Mouse (Mus musculus) lung, embryonic 16.5 days (tissue): ENCODE results near the gene Sypl2. TPM values are rescaled to one million over a fixed set of nuclear protein-coding genes. Genes with fewer than 3 reads are reported as not detected.

Experiments
- ATAC-seq: fragments of 200-750 bp; cut with Nextera tagmentation; 2 replicates; pipeline ENCODE4 v1.8.0; 2017; ENCODE audit warnings: low read depth, mild to moderate bottlenecking, moderate library complexity
- H3K27ac ChIP-seq: fragments of 300-500 bp; sonication (generic); 2 replicates; pipeline ENCODE4 v1.5.1; 2014; ENCODE audit warnings: mild to moderate bottlenecking, control low read depth, low read length
- H3K27me3 ChIP-seq: fragments of 300-500 bp; sonication (generic); 2 replicates; pipeline ENCODE4 v1.6.1; 2014; ENCODE audit warnings: low read depth, low read length, mixed read lengths; ENCODE audit not compliant: control insufficient read depth, insufficient read depth
- H3K36me3 ChIP-seq: fragments of 300-500 bp; sonication (generic); 2 replicates; pipeline ENCODE4 v1.6.1; 2014; ENCODE audit warnings: low read length; ENCODE audit not compliant: control insufficient read depth, insufficient read depth
- H3K4me1 ChIP-seq: fragments of 300-500 bp; sonication (generic); replicated peaks from 2 replicates; pipeline ENCODE4 v1.6.1; 2014; ENCODE audit warnings: low read length, mixed read lengths; ENCODE audit not compliant: control insufficient read depth, insufficient read depth
- H3K4me2 ChIP-seq: fragments of 300-500 bp; sonication (generic); 2 replicates; pipeline ENCODE4 v1.6.1; 2014; ENCODE audit warnings: low read depth, low read length, control low read depth
- H3K4me3 ChIP-seq: fragments of 300-500 bp; sonication (generic); 2 replicates; pipeline ENCODE4 v1.5.1; 2014; ENCODE audit warnings: mild to moderate bottlenecking, low read length, control low read depth
- H3K9ac ChIP-seq: fragments of 300-500 bp; sonication (generic); 2 replicates; pipeline ENCODE4 v1.6.1; 2014; ENCODE audit warnings: low read length, control low read depth
- H3K9me3 ChIP-seq: fragments of 300-500 bp; sonication (generic); 2 replicates; pipeline ENCODE4 v1.6.1; 2016; ENCODE audit warnings: low read length; ENCODE audit not compliant: control insufficient read depth
- WGBS: fragments of 180-500 bp; shearing (Covaris S2); extraction: QIAGEN DNeasy Blood & Tissue Kit; methylation state at CpG from one replicate; pipeline ENCODE4 v1.1.7; 2014; 5-methylcytosine and 5-hydroxymethylcytosine counted together
- polyA plus RNA-seq: library from polyadenylated mRNA; unstranded; fragments of >200 nt; fragmentation: Nextera tagmentation; extraction: Ambion mirVana; gene quantifications from 2 replicates; pipeline ENCODE4 v1.2.1, GENCODE M21; 2015

The Sypl2 gene
- polyA plus RNA-seq, 1 experiment from 2014 or later, result 0.46 TPM

DNA sequence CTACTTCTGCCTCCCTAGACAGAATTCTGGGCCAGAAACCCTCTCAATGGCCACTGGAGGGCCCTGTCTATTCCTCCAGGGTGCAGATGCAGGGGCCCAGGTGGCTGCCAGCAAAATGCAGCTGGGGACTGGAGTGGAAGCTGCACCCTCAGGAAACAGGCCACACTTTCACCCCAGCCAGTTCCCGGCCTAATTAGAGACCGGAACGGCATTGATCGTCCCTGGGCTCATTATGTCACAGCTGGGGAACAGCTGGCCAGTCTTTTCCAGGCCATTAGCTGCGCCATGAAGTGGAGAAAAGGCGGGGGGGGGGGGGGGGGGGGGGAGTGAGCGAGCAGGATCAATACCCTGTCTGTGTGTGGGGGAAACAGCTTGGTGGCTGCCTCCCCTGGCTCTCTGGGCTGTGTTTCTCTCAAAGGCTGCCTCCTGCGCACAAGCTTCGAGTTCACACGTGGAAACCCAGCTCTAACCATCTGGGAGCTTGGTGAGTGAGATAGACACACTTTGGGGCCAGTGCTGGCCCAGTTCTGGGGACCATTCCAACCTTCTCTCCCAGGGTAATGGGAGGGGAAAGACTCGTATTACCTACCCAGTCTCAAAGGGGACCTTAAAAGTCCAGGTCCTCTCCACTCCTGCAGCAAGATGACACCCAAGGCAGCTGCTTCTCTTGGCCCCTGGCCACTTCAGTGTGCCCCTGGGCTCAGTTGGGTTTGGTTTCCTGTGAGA lies 59.8 kb downstream of the Sypl2 start:
- Histone ChIP-seq H3K27ac (no peak overlapping the region), H3K4me3 (no peak overlapping the region), H3K4me2 (no peak overlapping the region), H3K4me1 (peaks cover 3% of the 10 kb centered on the region; the same call in 1 of the 2 replicates), H3K9ac (no peak overlapping the region), H3K9me3 (no peaks in the 10 kb centered on the region), H3K27me3 (peaks cover 2% of the 10 kb centered on the region), H3K36me3 (no peaks in the 10 kb centered on the region)
- ATAC-seq, result peak; percentile 75
- WGBS, result 28% methylated on average over 10 of the region's 11 CpGs

DNA sequence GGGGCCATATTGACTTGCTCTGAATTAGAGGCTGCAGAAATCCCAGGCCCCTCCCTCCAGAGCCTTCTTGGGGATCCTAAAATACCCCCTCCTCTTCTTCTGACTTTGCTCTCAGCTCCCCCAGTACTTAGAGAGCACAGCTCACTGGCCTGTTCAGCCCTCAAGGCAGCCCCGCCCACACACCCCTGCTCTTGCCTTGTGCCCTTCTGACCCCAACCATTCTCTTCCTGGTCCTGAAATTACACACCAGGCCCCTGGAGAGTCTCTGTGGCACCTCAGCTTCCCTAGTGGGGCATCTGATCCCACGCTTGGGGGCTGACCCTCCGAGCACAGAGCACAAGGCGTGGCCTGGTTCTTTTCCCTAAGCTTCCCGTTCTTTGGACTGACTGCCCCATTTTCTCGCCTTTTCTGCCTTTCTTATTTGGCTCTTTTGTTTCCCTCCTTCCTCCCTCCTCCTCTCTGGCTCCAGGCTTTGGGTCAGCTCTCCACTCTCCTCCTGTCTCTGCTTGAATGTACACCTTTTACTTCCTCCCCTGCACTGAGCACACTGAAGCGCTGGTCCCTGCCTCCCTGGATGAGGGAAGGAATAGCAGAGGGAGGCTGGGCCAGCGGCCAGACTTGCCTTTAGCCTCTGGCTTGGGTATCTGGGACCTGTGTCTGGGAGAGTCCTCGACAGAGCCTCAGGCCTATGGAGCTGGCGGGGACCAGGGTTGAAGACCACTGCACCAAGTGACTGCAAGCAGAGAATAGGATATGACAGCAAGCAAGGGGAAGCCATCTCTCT lies 60.7 kb downstream of the Sypl2 start:
- H3K4me3 ChIP-seq, result no peak overlapping the region
- H3K4me2 ChIP-seq, result no peak overlapping the region
- ATAC-seq, result peak; percentile 21; the same call in 1 of the 2 replicates
- no peaks in the 10 kb centered on the region for H3K9me3 ChIP-seq
- H3K36me3 ChIP-seq, result no peaks in the 10 kb centered on the region
- WGBS, result 52% methylated on average over 10 of the region's 10 CpGs
- peaks cover 2% of the 10 kb centered on the region for H3K27me3 ChIP-seq
- H3K9ac ChIP-seq, result no peak overlapping the region
- no peak overlapping the region for H3K27ac ChIP-seq
- H3K4me1 ChIP-seq, result peaks cover 3% of the 10 kb centered on the region; the same call in 1 of the 2 replicates

DNA sequence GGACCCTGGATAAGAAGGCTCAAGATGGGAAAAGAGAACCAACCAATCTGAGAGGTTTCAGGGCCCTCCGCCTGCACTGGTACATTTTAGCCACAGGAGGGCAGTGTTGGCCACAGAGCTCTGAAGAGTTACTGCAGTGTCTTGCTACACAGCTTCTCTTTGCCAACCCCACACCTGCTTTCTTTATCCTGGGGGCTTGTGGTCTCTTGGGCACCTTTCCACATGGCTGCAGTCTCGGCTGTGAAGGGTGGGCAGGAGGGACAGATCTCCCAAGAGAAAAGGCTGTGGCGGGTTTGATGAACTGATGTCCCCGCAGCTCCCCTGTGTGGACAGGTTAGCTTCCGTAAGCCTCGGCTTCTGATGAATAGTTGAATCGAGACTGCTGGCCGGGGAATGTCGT lies 61.6 kb downstream of the Sypl2 start:
- peak; percentile 59; the same call in 1 of the 2 replicates for ATAC-seq
- H3K27me3 ChIP-seq, result peaks cover 2% of the 10 kb centered on the region
- peak overlapping the region; percentile 36 for H3K4me2 ChIP-seq
- peak overlapping the region; percentile 4; the same call in 1 of the 2 replicates for H3K9ac ChIP-seq
- peak overlapping the region; percentile 25 for H3K4me3 ChIP-seq
- WGBS, result 23% methylated on average over 9 of the region's 9 CpGs
- H3K9me3 ChIP-seq, result no peaks in the 10 kb centered on the region
- H3K4me1 ChIP-seq, result peaks cover 3% of the 10 kb centered on the region; the same call in 1 of the 2 replicates
- H3K36me3 ChIP-seq, result no peaks in the 10 kb centered on the region
- H3K27ac ChIP-seq, result no peak overlapping the region

DNA sequence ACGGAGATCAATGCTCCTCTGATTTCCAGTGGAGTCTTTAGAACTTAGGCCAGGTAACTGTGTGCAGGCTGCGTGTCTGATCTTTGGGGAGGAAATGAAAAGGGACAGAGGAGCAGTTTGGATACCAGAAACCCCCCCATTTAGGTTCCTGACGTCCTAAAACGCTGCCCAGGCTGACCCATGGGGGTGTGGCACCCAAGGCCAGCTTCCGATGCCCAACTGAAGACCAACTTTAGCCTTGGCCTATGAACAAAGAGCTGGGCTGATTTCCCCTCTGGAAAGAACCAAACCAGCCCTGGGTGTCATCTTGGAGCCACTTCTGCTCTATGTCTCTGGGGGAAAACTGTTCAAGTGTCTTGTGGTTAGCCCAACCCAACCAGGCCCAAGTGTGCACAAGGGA lies 62.4 kb downstream of the Sypl2 start:
- H3K9me3 ChIP-seq, result no peaks in the 10 kb centered on the region
- no peak for ATAC-seq
- WGBS, result 54% methylated on average over 5 of the region's 5 CpGs
- H3K27ac ChIP-seq, result no peak overlapping the region
- no peak overlapping the region for H3K4me2 ChIP-seq
- H3K36me3 ChIP-seq, result no peaks in the 10 kb centered on the region
- H3K4me1 ChIP-seq, result peaks cover 3% of the 10 kb centered on the region; the same call in 1 of the 2 replicates
- H3K9ac ChIP-seq, result no peak overlapping the region
- H3K4me3 ChIP-seq, result no peak overlapping the region
- peaks cover 2% of the 10 kb centered on the region for H3K27me3 ChIP-seq

Other genes with a start within 250 kb of the Sypl2 start
- 166 and 173 TPM in 2 replicates for gene Gstm2, start 240.2 kb downstream of the Sypl2 start, polyA plus RNA-seq
- 83.0 and 91.2 TPM in 2 replicates for gene Gstm1, start 208.7 kb downstream of the Sypl2 start, polyA plus RNA-seq
- 17.6 and 18.6 TPM in 2 replicates for gene Gstm4, start 181.8 kb downstream of the Sypl2 start, polyA plus RNA-seq
- gene Ampd2, start 140.0 kb downstream of the Sypl2 start, polyA plus RNA-seq, result 34.5 and 38.5 TPM in 2 replicates
- 0.80 and 1.6 TPM in 2 replicates for gene Gnat2, start 133.9 kb downstream of the Sypl2 start, polyA plus RNA-seq
- gene Gnai3, start 80.5 kb downstream of the Sypl2 start, polyA plus RNA-seq, result 151 and 162 TPM in 2 replicates
- 0.04 TPM in 1 of 2 replicates, not detected in the other for gene Gpr61, start 71.8 kb downstream of the Sypl2 start, polyA plus RNA-seq
- 2.3 and 2.4 TPM in 2 replicates for gene Amigo1, start 40.3 kb downstream of the Sypl2 start, polyA plus RNA-seq
- 3.1 and 3.4 TPM in 2 replicates for gene Cyb561d1, start 25.4 kb downstream of the Sypl2 start, polyA plus RNA-seq
- 12.9 and 13.4 TPM in 2 replicates for gene Atxn7l2, start 15.7 kb downstream of the Sypl2 start, polyA plus RNA-seq
- gene Psma5, start 30.3 kb upstream of the Sypl2 start, polyA plus RNA-seq, result 254 and 275 TPM in 2 replicates
- gene Sort1, start 57.4 kb upstream of the Sypl2 start, polyA plus RNA-seq, result 13.7 and 14.3 TPM in 2 replicates
- 6.1 and 9.9 TPM in 2 replicates for gene Mybphl, start 138.3 kb upstream of the Sypl2 start, polyA plus RNA-seq
- gene Psrc1, start 157.2 kb upstream of the Sypl2 start, polyA plus RNA-seq, result 73.9 and 75.6 TPM in 2 replicates
- gene Celsr2, start 188.9 kb upstream of the Sypl2 start, polyA plus RNA-seq, result 6.8 and 6.9 TPM in 2 replicates
- gene Sars, start 218.6 kb upstream of the Sypl2 start, polyA plus RNA-seq, result 112 and 117 TPM in 2 replicates